Mouse (Mus musculus): Measurements from ENCODE around the gene Gjd3. TPM values are rescaled to one million over a fixed set of nuclear protein-coding genes. Genes with fewer than 3 reads are reported as not detected.
"Not testable (repeated sequence)": the region's sequence is repeated elsewhere in the genome, so short reads cannot be mapped to it uniquely, and the experiment has no call there.

Gjd3 gene
- polyA plus RNA-seq, 1 experiment from 2014 or later, result not detected

DNA sequence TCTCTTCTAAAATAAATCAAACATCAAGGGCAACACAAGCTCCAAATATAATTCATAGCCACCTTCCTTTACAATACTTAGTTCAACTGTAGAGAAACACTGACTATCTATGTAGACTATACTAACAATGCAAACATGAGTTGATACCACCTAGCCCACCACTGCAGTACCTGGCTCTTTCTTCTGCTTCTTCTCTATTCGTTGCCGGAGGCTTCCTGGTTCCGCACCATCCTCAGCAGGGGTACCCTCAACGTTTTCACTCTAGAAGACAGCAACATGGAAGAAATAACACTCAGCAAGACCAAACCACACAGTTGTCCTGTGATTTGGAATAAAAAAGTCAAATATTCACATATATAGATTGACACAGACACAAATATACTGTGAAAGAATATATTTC is 14.8 kb upstream of the Gjd3 start:
- Histone ChIP-seq H3K36me3 (ENCODE audit: inconsistent target) (no peaks in the 10 kb centered on the region), H3K4me3 (ENCODE audit: inconsistent target) (no peak overlapping the region), H3K79me2 (ENCODE audit: inconsistent target) (no peaks in the 10 kb centered on the region), H3K27ac (no peak overlapping the region)
- 90% methylated on average over 4 of the region's 4 CpGs for WGBS (ENCODE audit: missing documents)

DNA sequence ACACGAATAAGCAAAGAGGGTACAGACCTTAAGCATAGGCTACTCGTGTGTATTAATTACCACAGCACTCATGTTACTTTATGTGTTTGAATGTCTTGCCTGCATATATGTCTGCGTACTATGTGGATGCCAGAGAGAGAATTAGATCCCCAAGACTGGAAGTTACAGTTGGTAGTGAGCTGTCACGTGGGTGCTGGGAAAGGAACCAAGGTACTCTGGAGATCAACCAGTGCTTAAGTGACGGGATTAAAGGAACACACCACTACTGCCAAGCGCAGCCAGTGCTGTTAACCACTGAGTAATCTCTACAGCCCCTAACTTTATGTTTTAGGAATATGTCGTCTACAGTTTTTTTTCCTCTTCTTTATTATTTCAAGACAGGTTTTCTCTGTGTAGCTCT is 13.2 kb upstream of the Gjd3 start:
- Histone ChIP-seq H3K4me3 (ENCODE audit: inconsistent target) (no peak overlapping the region), H3K36me3 (ENCODE audit: inconsistent target) (no peaks in the 10 kb centered on the region), H3K79me2 (ENCODE audit: inconsistent target) (no peaks in the 10 kb centered on the region), H3K27ac (no peak overlapping the region)
- WGBS (ENCODE audit: missing documents), result 96% methylated on average over 7 of the region's 7 CpGs

DNA sequence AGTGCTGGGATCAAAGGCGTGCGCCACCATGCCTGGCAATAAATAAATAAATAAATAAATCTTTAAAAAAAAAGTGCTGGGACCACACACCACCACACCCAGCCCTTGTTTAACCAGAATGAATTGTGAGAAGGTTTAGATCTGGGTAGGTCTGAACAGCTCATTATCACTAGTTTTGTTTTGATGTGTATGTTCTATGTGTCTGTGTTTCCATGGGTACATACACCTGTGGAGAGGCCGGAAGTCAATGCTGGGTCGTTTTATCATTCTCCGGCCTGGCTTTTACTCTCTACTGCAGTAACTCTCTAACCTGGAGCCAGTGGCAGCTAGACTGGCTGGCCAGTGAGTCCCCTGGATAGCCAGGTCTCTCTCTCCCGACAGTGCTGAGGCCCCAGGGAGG is 8.1 kb upstream of the Gjd3 start:
- H3K36me3 ChIP-seq (ENCODE audit: inconsistent target), result no peaks in the 10 kb centered on the region
- H3K79me2 ChIP-seq (ENCODE audit: inconsistent target), result no peaks in the 10 kb centered on the region
- 90% methylated on average over 5 of the region's 6 CpGs for WGBS (ENCODE audit: missing documents)
- no peak overlapping the region for H3K27ac ChIP-seq
- H3K4me3 ChIP-seq (ENCODE audit: inconsistent target), result no peak overlapping the region

DNA sequence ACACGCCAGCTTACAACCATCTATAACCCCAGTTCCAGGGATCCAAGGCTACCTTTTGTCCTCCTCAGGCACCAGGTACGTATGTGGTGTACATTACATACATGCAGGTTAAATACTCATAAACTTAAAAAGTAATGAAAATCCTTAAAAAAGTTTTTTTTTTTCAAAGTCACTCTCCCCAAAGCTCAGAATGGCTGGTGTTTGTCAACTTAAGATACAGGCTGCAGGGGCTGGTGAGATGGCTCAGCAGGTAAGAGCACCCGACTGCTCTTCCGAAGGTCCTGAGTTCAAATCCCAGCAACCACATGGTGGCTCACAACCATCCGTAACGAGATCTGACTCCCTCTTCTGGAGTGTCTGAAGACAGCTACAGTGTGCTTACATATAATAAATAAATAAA is 5.4 kb upstream of the Gjd3 start:
- H3K27ac ChIP-seq; H3K4me3 ChIP-seq (ENCODE audit: inconsistent target); H3K36me3 ChIP-seq (ENCODE audit: inconsistent target); H3K79me2 ChIP-seq (ENCODE audit: inconsistent target): not testable (repeated sequence)
- 89% methylated on average over 3 of the region's 6 CpGs for WGBS (ENCODE audit: missing documents)

DNA sequence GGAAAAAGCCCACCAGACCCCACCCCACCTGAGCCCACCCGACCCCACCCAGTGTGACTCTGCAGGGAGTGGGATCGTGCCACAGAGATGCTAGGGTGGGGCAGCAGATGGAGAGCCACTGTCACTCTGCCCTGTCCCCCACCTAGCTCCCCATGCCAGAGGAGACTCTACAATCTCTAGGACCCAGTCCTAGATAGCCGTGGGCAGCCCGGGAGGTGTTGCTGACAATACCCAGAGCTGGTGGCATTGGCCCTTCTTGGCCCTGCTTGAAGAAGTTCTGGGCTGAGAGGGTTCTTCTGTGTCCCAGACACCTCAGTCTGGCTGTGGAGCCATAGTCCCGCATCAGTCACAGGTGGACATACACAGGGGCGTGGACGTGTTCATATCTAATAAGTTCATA is 2.7 kb upstream of the Gjd3 start:
- WGBS (ENCODE audit: missing documents), result 95% methylated on average over 7 of the region's 7 CpGs
- H3K27ac ChIP-seq, result no peak overlapping the region
- no peaks in the 10 kb centered on the region for H3K36me3 ChIP-seq (ENCODE audit: inconsistent target)
- no peak overlapping the region for H3K4me3 ChIP-seq (ENCODE audit: inconsistent target)
- no peaks in the 10 kb centered on the region for H3K79me2 ChIP-seq (ENCODE audit: inconsistent target)

DNA sequence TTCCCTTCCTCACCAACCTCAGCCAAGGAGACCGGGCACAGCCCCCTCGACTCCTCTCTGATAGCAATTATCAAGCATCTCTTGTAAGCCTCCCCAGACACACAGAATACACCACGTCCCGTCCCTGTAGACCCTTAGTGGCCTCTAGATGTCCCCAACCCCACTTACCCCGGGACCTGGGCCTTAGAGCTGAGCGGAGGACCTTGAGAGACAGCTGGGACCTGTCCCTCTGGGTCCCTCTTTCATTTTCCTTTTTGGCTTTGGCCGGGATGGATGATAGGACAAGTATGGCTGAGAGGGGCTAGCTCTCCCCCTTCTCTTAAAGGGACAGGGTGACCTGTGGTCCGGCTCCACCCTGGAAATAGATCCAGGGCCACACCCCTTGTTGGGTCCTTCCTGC is 735 bp upstream of the Gjd3 start:
- WGBS (ENCODE audit: missing documents), result 83% methylated on average over 8 of the region's 8 CpGs
- H3K4me3 ChIP-seq (ENCODE audit: inconsistent target), result no peak overlapping the region

DNA sequence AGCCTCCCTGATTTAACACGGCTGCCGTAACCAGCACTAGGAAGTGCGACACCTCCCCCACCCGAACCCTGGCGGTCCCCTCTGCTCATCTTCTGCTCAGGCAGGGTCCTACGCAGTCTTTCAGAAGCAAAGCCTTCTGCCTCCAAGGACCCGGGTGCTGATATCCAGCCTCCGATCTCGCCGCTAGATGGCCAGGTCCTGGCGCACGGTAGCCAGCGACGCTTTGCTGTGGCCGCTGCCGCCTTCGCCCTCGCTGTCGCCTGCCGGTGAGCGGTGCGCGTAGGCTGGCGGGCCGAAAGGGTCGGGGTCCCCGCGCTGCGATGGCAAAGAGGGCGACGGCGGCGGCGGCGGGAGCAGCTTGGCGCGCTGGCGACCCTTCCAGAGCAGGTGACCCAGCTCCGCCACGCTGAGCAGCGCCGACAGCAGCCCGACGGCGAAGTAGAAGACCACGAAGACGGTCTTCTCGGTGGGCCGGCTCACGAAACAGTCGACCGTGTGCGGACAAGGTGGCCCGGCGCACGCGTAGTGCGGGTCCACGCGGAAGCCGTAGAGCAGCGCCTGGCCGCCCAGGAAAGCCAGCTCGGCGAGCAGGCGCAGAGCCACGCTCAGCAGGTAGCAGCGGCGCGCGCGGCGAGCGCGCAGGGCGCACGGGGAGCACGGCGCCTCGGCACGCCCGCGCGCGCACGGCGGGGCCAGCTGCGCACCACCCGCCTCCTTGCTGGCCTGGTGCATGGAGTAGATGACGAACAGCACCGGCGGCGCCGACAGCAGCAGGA is 631 bp downstream of the Gjd3 start:
- H3K79me2 ChIP-seq (ENCODE audit: inconsistent target), result no peaks in the 10 kb centered on the region
- H3K36me3 ChIP-seq (ENCODE audit: inconsistent target), result no peaks in the 10 kb centered on the region
- no peak overlapping the region for H3K27ac ChIP-seq
- no peak overlapping the region for H3K4me3 ChIP-seq (ENCODE audit: inconsistent target)
- WGBS (ENCODE audit: missing documents), result 1% methylated on average over 90 of the region's 94 CpGs

More for the DNA sequence above, 735 bp upstream of the Gjd3 start:
- Histone ChIP-seq H3K27ac (no peak overlapping the region), H3K36me3 (ENCODE audit: inconsistent target) (no peaks in the 10 kb centered on the region), H3K79me2 (ENCODE audit: inconsistent target) (no peaks in the 10 kb centered on the region)

DNA sequence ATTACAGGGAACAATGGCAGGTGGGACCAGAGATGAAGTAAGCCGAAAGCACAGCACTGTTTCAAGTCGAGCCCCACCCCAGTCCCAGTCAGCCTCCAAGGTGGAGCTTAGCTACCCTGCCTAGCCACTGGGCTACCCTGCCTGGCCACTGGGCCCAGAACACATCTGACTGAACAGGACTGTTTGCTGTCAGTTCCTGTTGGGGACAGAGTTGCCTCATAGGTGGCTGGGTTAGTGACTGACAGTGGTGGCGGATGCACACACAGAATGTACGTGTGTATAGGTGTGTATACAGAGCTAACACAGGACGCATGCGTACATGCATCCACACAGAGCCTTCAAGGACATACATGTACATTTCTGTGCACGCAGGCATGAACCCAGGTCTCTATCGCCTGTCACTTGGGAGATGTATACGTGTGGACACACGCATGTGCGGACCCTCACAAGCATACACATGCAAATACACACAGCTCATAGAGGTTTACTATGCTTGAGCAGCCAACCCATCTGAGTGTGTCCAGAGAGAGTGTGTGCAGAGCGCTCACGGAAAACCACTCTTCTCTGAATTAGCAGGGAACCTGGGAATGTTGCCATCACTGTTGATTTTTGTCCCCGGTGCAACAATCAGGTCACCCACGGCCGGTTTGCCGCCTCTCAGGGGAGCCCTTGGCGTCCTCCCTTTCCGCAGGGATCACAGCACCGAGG is 1.4 kb downstream of the Gjd3 start:
- no peak overlapping the region for H3K27ac ChIP-seq
- H3K4me3 ChIP-seq (ENCODE audit: inconsistent target), result no peak overlapping the region
- WGBS (ENCODE audit: missing documents), result 51% methylated on average over 17 of the region's 20 CpGs
- no peaks in the 10 kb centered on the region for H3K36me3 ChIP-seq (ENCODE audit: inconsistent target)
- no peaks in the 10 kb centered on the region for H3K79me2 ChIP-seq (ENCODE audit: inconsistent target)

DNA sequence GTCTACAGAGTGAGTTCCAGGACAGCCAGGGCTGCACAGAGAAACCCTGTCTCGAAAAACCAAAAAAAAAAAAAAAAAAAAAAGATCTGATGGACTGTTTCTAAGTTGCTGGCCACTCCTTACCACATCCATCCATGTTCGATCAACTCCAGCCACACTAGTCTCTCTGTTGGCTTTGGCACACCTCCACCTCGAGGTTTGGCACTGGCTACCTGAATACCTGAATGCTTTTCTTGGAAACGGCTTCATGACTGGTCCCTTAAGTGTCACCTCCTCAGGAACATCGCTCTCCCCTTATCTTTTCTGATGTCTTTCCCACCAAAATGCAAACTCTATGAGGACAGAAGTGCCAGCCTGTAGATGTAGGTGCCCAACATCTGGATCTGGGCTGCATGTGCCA is 3.5 kb downstream of the Gjd3 start:
- WGBS (ENCODE audit: missing documents), result 88% methylated on average over 4 of the region's 5 CpGs
- no peak overlapping the region for H3K27ac ChIP-seq
- H3K36me3 ChIP-seq (ENCODE audit: inconsistent target), result no peaks in the 10 kb centered on the region
- H3K79me2 ChIP-seq (ENCODE audit: inconsistent target), result no peaks in the 10 kb centered on the region
- H3K4me3 ChIP-seq (ENCODE audit: inconsistent target), result no peak overlapping the region

DNA sequence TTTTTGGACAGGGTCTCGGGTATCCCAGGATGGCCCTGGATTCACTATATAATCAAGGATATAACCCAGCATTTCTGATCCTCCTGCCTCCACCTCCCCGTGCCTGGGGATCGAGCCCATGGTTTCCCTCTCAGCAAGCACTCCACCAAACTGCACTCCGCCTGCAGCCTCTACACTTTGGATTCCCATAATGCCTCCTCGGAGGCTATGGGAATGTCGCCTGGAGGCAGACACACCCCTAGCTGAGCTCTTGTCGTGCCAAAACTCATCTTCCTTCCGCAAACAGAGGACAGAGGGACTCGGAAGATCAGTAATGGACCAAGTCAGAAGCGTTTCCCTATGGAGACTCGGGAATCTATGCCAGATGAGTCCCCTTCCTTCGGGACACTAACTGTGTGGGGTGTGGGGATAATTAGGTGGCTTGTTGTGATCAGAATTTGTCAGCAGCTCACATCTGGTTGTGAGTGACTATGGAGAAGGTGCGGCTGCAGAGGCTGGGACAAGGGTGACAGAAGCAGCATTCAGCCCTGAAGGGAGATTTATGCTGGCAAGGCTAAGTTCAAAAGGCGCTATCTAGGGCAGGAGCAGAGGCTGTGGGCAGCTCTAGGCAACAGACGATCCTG is 4.2 kb downstream of the Gjd3 start:
- Histone ChIP-seq H3K36me3 (ENCODE audit: inconsistent target) (peaks cover 4% of the 10 kb centered on the region; the same call in 1 of the 2 replicates), H3K4me3 (ENCODE audit: inconsistent target) (no peak overlapping the region), H3K27ac (no peak overlapping the region), H3K79me2 (ENCODE audit: inconsistent target) (no peaks in the 10 kb centered on the region)
- WGBS (ENCODE audit: missing documents), result 93% methylated on average over 15 of the region's 15 CpGs

DNA sequence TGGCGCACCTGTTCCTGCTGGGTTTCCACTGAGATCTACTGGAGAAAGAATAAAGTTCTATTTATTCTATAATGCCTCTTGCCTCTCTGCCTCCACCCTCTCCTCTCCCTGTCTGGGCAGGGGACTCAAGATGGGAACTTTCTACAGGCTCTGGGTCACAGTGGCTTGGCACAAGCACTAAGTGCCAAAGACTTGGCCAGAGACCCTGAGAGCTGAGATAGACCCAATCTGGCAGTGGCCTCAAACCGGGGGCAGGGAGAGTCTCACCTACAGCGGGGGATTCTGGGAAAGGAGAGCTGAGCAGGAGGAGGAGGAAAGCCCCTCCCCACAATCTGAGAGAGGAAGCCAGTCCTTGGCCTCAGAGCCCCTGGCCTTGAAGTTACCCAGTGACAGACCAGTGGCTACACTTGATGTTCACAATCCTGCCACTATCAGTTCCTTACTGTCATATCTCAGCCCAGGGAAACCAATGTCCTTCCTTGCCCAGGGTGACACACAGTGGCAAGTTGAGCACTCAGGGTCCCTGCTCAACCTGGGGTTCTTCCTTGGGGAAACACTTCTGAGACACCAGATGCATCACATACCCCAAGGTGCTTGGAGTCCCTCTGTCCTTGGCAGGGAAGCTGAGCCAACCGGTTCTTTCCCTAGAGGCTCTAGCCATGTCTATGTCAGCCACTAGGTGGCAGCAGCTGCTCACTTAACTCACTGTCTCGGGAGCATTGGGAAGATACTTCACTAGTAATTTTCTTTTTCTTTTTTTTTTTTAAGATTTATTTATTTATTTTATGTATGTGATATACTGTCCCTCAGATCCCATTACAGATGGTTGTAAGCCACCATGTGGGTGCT is 7.7 kb downstream of the Gjd3 start:
- Histone ChIP-seq H3K79me2 (ENCODE audit: inconsistent target) (no peaks in the 10 kb centered on the region), H3K4me3 (ENCODE audit: inconsistent target) (no peak overlapping the region), H3K27ac (no peak overlapping the region), H3K36me3 (ENCODE audit: inconsistent target) (peaks cover 32% of the 10 kb centered on the region; the same call in 1 of the 2 replicates)
- 64% methylated on average over 5 of the region's 5 CpGs for WGBS (ENCODE audit: missing documents)

DNA sequence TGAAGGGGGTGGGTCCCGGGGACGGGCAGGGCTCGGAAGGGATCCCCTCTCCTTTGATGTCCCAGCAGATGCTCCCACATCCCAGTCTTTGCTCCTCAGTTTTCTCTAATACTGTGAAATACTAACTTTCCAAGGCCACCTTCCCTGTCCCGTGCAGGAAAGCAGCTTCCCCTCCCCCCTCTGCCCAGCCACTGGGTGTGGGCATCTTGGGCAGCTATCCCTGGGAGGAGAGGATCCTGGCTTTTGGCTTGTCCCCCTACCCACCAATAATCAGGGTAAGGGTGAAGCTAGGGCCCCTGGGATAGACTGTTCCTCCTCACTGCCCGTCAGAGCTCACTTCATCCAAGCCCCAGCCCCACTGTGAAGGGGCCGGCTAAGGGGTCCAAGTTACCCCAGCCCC is 8.6 kb downstream of the Gjd3 start:
- WGBS (ENCODE audit: missing documents), result 94% methylated on average over 6 of the region's 6 CpGs
- Histone ChIP-seq H3K4me3 (ENCODE audit: inconsistent target) (no peak overlapping the region), H3K36me3 (ENCODE audit: inconsistent target) (peaks cover 38% of the 10 kb centered on the region; the same call in 1 of the 2 replicates), H3K27ac (no peak overlapping the region), H3K79me2 (ENCODE audit: inconsistent target) (no peaks in the 10 kb centered on the region)

DNA sequence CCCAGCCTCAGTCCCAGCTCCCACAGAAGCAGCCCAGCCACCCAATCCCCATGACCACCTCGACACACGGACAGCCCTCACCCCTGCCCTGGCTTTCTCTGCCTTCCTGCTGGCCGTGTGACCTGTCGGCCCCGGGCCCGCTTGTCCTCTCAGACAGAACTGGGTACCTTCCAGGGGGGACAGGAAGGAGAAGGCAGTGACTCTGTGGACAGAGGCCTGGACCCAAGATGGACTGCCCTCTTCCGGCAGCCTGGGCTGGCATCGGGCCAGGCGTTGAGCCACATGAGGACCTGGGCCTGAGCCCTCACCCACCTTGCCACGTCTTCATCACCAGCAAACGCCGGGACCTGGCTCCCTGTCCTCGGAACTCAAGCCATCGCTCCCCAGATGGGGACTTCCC is 9.2 kb downstream of the Gjd3 start:
- H3K4me3 ChIP-seq (ENCODE audit: inconsistent target), result no peak overlapping the region
- no peak overlapping the region for H3K27ac ChIP-seq
- no peaks in the 10 kb centered on the region for H3K79me2 ChIP-seq (ENCODE audit: inconsistent target)
- 95% methylated on average over 12 of the region's 14 CpGs for WGBS (ENCODE audit: missing documents)
- H3K36me3 ChIP-seq (ENCODE audit: inconsistent target), result peaks cover 38% of the 10 kb centered on the region; the same call in 1 of the 2 replicates

DNA sequence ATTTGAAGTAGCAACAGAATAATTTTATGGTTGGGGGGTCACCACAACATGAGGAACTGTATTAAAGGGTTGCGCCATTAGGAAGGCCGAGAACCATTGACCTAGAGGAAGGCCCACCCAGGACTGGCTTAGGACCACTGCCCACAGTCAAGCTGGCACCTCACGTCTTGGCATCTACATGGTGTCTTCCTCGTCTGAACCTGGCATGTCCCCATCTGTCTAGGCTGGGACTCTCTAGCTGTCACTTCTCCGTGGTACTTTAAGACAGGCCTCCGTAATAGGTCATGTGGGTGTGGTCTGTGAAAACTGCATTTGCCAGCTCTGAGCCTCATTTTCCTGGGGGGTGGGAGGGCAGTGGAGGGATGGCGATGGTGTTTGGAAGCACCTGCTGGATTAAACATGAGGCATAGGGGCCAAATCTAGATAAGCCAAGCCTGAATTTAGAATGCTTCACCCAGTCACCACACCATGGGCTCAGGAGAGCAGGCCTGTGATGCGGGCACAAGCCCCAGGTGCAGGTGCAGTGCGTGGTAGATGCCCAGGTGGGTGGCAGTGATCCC is 9.9 kb downstream of the Gjd3 start:
- H3K79me2 ChIP-seq (ENCODE audit: inconsistent target), result no peaks in the 10 kb centered on the region
- H3K4me3 ChIP-seq (ENCODE audit: inconsistent target), result no peak overlapping the region
- H3K27ac ChIP-seq, result no peak overlapping the region
- WGBS (ENCODE audit: missing documents), result 81% methylated on average over 9 of the region's 9 CpGs
- peaks cover 45% of the 10 kb centered on the region; the same call in 1 of the 2 replicates for H3K36me3 ChIP-seq (ENCODE audit: inconsistent target)

All from macrophage (primary cell).